Mouse (Mus musculus): ENCODE measurements at regions not wholly inside any gene's neighbourhood (a gene's known extent, or its start where the extent isn't known, plus 50 kb on each side); places are given as distances from the start of the nearest gene placed in this dataset.

DNA sequence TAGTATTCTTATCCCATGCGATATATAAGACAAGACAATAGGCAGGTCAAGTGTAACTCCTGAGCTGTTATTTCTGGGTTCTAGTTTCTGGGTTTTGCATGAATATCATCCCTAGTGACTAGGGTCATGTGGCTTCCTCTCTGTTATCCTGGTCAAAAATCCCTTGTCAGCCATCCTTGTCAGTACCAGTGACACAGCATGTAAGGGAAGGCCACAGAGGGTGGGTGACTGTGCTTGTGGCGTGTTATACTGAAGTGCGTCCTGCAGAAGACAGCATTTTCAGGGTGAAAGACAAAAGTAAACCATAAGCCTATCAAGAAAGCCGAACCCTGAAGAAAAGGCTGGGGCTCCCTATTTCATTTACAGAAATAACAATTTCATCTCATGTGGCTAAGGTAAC, 50.7 kb upstream of the Echdc3 start:
- DNase-seq: no peak

DNA sequence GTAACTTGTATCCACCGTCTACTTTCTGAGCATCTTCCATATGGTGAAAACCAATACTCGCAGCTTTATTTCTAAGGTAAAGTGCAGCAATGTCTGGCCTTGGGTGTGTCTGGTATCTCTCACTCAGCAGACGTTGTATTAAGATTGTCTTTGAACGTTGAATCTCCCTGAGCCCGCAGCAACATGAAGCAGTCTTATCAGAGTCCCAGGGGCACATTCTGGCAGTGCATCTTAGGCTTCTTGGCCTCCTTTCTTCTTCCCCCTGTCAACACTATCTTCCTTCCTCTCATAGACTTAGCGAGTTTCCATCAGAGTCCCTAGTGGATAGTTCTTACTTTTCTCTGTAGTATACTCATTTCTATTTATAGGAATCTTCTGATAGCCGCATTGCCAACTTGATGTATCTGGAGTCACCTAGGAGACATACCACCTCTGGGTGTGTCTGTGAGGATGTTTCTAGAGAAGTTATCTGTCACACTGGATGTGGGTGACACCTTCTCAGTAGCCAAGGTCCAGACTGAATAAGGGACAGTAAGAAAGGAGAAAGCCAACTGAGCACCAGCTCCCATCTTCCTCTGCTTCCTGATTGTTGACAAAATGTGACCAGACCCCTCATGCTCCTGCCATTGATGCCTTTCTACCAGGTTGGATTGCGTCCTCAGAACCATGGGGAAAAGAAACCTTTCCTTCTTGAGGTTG, 51.4 kb upstream of the Echdc3 start:
- DNase-seq: no peak

DNA sequence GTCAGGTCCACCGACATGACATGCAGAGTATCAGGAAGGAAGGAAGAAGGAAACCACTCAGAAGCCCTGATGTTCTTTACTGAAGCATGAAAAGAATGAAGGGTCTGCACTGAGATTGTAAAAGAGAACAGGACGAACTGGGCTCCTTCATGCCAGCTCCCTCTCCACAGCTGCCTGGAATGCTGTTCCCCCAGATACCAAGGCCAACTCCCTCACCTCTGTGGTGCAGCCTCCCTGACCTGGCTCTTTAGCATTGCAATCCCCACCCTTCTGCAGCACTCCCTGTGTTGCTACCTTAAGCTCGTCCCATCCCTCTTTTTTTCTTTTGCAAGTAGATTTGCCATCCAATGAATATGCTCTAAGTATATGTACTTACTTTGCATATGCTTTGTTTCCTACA, 52.3 kb upstream of the Echdc3 start:
- DNase-seq: peak; percentile 62

DNA sequence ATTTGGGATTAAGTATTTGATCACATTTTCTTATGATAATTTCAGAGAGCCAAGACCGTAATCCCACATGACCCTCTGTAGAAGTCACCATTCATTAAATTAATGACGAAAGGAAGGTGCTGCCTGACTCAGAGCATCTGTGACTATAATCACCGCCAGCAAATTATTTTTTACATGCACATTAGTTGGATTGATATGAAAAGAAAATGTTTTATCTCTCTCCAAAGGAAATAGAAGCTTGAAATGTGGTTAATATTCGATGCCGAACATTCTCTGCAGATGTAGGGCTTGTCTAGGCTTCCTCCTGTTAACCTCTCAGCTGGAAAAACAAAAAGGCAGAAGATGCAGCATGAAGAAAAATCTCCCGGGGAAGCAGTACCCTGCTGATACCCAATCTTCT, 54.2 kb upstream of the Echdc3 start:
- DNase-seq: no peak

DNA sequence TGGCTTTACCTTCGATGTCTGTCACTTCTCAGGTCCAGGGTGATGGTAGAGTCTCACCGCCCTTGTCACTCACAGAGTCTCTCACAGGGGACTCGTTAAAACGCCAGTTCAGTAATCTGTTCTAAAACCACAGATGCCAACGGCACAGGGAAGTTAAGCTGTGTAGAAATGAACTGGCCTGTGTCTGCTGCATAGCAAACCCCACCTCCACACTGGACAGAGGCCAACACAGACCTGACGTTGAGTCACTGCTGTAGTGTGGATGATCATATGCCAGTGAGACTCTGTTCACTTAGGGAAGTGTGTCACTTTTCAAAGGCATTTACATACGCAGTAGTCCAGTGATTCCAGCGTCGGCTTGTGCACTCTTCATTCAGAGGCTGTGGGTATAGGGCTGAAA, 54.7 kb upstream of the Echdc3 start:
- DNase-seq: peak; percentile 80

DNA sequence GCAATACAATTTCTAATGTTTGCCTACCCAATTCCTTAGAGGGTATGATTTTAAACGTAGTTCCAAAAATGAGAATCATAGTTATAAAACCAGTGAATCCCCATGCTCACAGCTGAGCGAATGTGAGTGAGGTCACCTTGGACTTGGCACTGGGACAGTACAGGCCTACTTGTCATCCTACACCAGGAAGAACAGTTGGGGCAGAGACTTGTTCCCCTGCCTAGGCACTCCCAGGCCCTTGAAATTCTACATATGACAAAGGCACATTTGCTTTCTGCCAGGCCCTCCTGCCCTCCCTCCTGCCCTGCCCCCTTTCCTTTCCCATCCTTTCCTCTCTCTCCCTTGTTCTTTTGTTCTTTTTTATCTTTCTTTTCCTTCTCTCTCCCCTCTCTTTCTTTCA, 50.0 kb upstream of the Usp6nl start:
- no peak for DNase-seq
